Mouse (Mus musculus): ENCODE measurements around the gene Magt1. TPM values are rescaled to one million over a fixed set of nuclear protein-coding genes. Genes with fewer than 3 reads are reported as not detected.

The Magt1 gene
- polyA plus RNA-seq (2012; rRNA removed), result 3.4 and 3.7 TPM in 2 replicates

GRCm38 (mm10) chrX:106011465-106012159 lies at the start of gene Magt1:
Gene Magt1 (minus strand): TSS chrX:106011906.

GRCm38 (mm10) chrX:106026418-106027342 lies 15.0 kb upstream of the Magt1 start, which contains the start of gene Atp7a:
Gene Atp7a (plus strand): TSS chrX:106027276.

DNA sequence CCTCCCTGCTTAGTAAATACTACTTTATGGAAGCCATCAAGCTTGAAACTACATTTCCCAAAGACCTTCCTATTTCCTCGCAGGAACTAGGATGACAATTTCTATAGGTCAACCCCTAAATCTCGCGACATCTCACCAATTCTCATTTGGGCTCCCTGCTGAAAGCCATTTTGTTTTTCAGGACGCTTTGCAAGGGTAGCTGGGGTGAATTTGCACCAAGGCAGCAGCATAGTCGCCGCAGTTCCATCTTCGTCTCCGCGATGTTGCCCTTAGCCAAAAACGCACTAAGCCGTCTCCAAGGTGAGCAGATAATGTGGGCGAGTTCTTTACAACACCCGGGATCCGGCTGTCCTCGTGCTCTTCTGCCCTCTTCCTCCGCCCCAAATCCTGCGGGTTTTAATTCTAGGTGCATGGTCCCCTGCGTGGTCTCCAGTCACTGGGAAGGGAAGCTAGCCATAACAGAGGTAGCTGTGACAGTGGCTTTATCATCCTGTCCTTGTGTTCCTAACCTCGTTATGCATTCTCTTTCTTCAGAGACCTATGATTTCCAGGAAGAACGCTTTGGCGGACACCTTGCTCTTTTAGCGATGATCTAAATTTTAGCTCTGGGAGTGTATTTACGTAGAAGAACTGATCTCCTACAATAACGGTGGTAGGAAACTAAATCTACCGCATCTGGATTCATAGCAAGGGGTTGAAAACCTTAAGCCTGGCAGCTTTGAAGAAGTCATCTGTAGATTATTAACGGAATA lies 4.0 kb upstream of the Magt1 start, which contains the start of gene Cox7b:
Gene Cox7b (plus strand): TSS at position 130 of the 752 bp plus-strand sequence.

GRCm38 (mm10) chrX:105928861-105929477 lies 82.7 kb downstream of the Magt1 start, which contains the start of gene Atrx:
Gene Atrx (minus strand): TSS chrX:105929403.

Other genes starting within 250 kb of the Magt1 start
- 0.96 and 1.7 TPM in 2 replicates for gene Fgf16, start 247.6 kb downstream of the Magt1 start, polyA plus RNA-seq (2012; rRNA removed)
- gene Atrx, start 82.5 kb downstream of the Magt1 start, polyA plus RNA-seq (2012; rRNA removed), result 41.3 and 65.0 TPM in 2 replicates
- gene Cox7b, start 3.8 kb upstream of the Magt1 start, polyA plus RNA-seq (2012; rRNA removed), result 63.0 and 160 TPM in 2 replicates
- 2.9 and 4.4 TPM in 2 replicates for gene Atp7a, start 15.4 kb upstream of the Magt1 start, polyA plus RNA-seq (2012; rRNA removed)
- 0.35 TPM in 2 replicates for gene Tlr13, start 131.3 kb upstream of the Magt1 start, polyA plus RNA-seq (2012; rRNA removed)
- gene Pgk1, start 175.2 kb upstream of the Magt1 start, polyA plus RNA-seq (2012; rRNA removed), result 48.2 and 77.8 TPM in 2 replicates
- 2.3 and 3.3 TPM in 2 replicates for gene Taf9b, start 209.3 kb upstream of the Magt1 start, polyA plus RNA-seq (2012; rRNA removed)
- not detected in 2 replicates for gene Fnd3c2, start 243.5 kb upstream of the Magt1 start, polyA plus RNA-seq (2012; rRNA removed)

Data from ovary, adult 2 months (tissue).